ENCODE assay signal across 18 mouse cellular contexts in the genomic region with DNA sequence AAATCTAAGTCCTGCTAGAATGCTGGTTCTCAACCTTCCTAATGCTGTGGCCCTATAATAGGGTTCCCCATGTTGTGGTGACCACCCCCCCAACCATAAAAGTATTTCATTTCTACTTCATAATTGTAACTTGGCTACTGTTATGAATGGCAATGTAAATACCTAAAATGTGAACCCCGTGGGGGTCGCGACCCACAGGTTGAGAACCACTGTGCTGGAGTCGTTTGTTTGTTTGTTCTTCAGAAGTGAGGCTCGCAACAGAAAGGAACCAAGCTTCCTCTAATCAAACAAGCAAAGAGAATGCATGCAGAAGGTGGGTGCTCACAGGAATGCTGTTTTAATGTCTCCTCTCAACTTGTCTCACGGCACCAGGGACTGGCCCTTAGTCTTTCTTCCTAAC.
"Had no signal": no experiment of that assay in that cellular context is flagged by ENCODE, and none has a peak within 500 bp of the region (broad histone marks: within the 10 kb centered on the region; RNA-seq: fewer than 3 reads in every experiment).

No protein-coding gene starts in this region.

- H3K4me3 ChIP-seq: lung, embryonic 15.5 days; midbrain, embryonic 13.5 days; midbrain, embryonic 15.5 days; neural tube, embryonic 12.5 days had no signal

- H3K9me3 ChIP-seq: lung, embryonic 15.5 days; megakaryocyte, embryonic 14.5 days; midbrain, embryonic 13.5 days; midbrain, embryonic 15.5 days; neural tube, embryonic 12.5 days had no signal

- H3K9ac ChIP-seq: liver, postnatal 0 days; lung, embryonic 15.5 days; midbrain, embryonic 13.5 days; midbrain, embryonic 15.5 days; neural tube, embryonic 12.5 days had no signal

- H3K27me3 ChIP-seq: lung, embryonic 15.5 days; megakaryocyte, embryonic 14.5 days; midbrain, embryonic 13.5 days; neural tube, embryonic 12.5 days had no signal

- H3K4me1 ChIP-seq: lung, embryonic 15.5 days; midbrain, embryonic 13.5 days; midbrain, embryonic 15.5 days; neural tube, embryonic 12.5 days had no signal

- ATAC-seq: liver, postnatal 0 days; lung, postnatal 0 days; midbrain, embryonic 15.5 days had no signal

- H3K36me3 ChIP-seq: lung, embryonic 15.5 days; midbrain, embryonic 13.5 days; midbrain, embryonic 15.5 days; neural tube, embryonic 12.5 days had no signal

- DNase-seq: liver, postnatal 0 days; lung, adult 2 months; lung, postnatal 14 days; lung, postnatal 36 days; right cerebral cortex, postnatal 25 days; right cerebral cortex, postnatal 4 days; spleen, adult 18-20 months; thymus, adult 18-20 months; thymus, postnatal 14 days; thymus, postnatal 36 days had no signal

- H3K4me2 ChIP-seq: lung, embryonic 15.5 days; midbrain, embryonic 11.5 days; midbrain, embryonic 13.5 days; neural tube, embryonic 12.5 days had no signal

- H3K27ac ChIP-seq: lung, embryonic 15.5 days; macrophage; midbrain, embryonic 13.5 days; midbrain, embryonic 15.5 days; neural tube, embryonic 12.5 days had no signal
